ENCODE assay signal across 30 mouse cellular contexts in the genomic region with DNA sequence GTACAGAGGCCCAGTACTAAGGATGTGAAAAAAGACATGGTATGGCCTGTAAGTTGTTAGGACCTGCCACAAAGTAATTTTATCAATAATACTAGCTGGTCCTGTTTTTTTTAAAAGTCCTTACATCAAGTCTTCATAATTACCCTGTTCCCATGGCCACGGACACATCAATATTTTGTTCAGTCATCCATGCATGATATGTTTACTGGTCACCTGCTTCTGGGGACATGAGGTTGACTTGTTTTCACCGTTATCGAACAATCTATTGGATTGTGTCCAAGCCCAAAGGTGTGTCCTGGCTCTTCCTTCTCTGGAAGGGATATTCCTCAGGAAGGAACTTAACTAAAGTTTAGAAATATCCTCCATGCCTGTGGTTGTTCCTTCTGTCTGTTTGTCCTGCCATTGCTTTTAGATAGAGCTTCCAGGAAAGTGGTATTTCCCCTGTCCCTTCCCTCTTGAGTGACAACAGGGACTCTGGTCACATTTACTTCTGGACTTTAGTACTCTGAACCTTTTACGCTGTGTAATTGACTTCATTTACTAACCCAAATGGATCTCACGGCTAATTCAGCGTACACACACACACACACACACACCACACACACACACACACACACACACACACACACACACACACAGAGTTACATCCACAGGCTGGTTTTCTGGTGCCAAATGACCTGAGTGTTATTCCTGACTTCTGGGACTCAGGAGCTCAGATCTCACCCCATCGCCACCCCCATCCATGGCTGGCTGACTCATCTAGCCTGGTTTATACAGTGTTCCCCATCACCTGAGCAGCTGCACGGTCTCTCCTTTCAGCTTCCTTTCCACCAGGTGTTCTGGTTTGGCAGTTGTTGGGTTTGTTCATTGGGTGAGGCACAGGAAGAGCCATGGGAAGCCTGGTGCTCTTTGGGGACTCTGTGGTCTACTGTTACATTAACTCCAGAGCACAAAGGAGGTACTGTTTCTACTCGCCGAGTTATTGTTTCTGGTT. TPM values are rescaled to one million over a fixed set of nuclear protein-coding genes. Genes with fewer than 3 reads are reported as not detected.
DNase-seq lines count a peak whose midpoint lies in the region; ATAC-seq and TF ChIP-seq lines count a peak whose summit lies in the region.
"Had no signal": no experiment of that assay in that cellular context is flagged by ENCODE, and none has a peak within 500 bp of the region (broad histone marks: within the 10 kb centered on the region; RNA-seq: fewer than 3 reads in every experiment).

No protein-coding gene starts in this region.

- no peaks in the 10 kb centered on the region for H3K27me3 ChIP-seq in kidney, adult 2 months (replicated peaks; ENCODE audit: control insufficient read depth, insufficient read depth, low read length)
- no peaks in the 10 kb centered on the region for H3K27me3 ChIP-seq in intestine, embryonic 16.5 days (replicated peaks; ENCODE audit: control insufficient read depth, insufficient read depth, low read length)
- H3K27me3 ChIP-seq in thymus, adult 2 months (ENCODE audit: control insufficient read depth, insufficient read depth, low read length) = no peaks in the 10 kb centered on the region
- H3K27me3 ChIP-seq in midbrain, embryonic 14.5 days (ENCODE audit: control insufficient read depth, insufficient read depth, low read length) = no peaks in the 10 kb centered on the region
- H3K27me3 ChIP-seq: embryonic facial prominence, embryonic 13.5 days; hindbrain, embryonic 12.5 days; limb, embryonic 13.5 days; liver, embryonic 15.5 days; neural tube, embryonic 15.5 days had no signal

- TF ChIP-seq CTCF in kidney, adult 2 months (conservative IDR thresholded peaks at IDR 0.05; ENCODE audit: insufficient read depth, insufficient read length, low read depth, low read length) = no peak
- TF ChIP-seq CTCF in thymus, adult 2 months (IDR thresholded peaks at IDR 0.05; ENCODE audit: borderline replicate concordance, control insufficient read depth, extremely low read depth, insufficient read depth, low read length, poor library complexity) = no peak

- 58% methylated on average over 10 of the region's 10 CpGs for WGBS in kidney, adult 2 months
- 79% methylated on average over 10 of the region's 10 CpGs for WGBS in intestine, embryonic 16.5 days
- whole genome bisulfite sequencing in thymus, adult 2 months = 39% methylated on average over 10 of the region's 10 CpGs
- whole genome bisulfite sequencing in midbrain, embryonic 14.5 days = 90% methylated on average over 10 of the region's 10 CpGs

- no peaks in the 10 kb centered on the region for H3K36me3 ChIP-seq in kidney, adult 2 months (ENCODE audit: control insufficient read depth, insufficient read depth, low read length)
- H3K36me3 ChIP-seq in intestine, embryonic 16.5 days (ENCODE audit: control insufficient read depth, insufficient read depth, low read length) = no peaks in the 10 kb centered on the region
- H3K36me3 ChIP-seq in thymus, adult 2 months (ENCODE audit: control insufficient read depth, insufficient read depth, low read length) = no peaks in the 10 kb centered on the region
- no peaks in the 10 kb centered on the region for H3K36me3 ChIP-seq in midbrain, embryonic 14.5 days (ENCODE audit: control insufficient read depth, insufficient read depth, low read length)
- H3K36me3 ChIP-seq: embryonic facial prominence, embryonic 13.5 days; heart, embryonic 10.5 days; hindbrain, embryonic 12.5 days; limb, embryonic 13.5 days; liver, embryonic 15.5 days; neural tube, embryonic 15.5 days had no signal

- peak; percentile 75 for ATAC-seq in intestine, embryonic 16.5 days
- ATAC-seq in midbrain, embryonic 14.5 days (ENCODE audit: low FRiP score, low TSS enrichment) = no peak
- ATAC-seq: CD4-positive, CD25-positive, alpha-beta regulatory T cell, adult 4 months; forebrain, embryonic 13.5 days; lung, postnatal 0 days had no signal

- DNase-seq in kidney, adult 2 months = peak; percentile 29
- DNase-seq in kidney, postnatal 14 days = no peak
- peak; percentile 80 for DNase-seq in thymus, adult 2 months
- peak; percentile 76 for DNase-seq in thymus, postnatal 4 days
- DNase-seq in midbrain, embryonic 14.5 days = no peak
- DNase-seq in layer of hippocampus, postnatal 10 days (ENCODE audit: low spot score in 2 of 2) = no peak
- DNase-seq: cerebellum, adult 18-20 months; cerebellum, postnatal 14 days; gastrocnemius, adult 2 months; heart, postnatal 10 days; kidney, adult 9 months; kidney, postnatal 36 days; right cerebral cortex, adult 18-20 months; right cerebral cortex, postnatal 4 days had no signal

- H3K4me2 ChIP-seq in intestine, embryonic 16.5 days (ENCODE audit: low read depth, low read length) = no peak overlapping the region
- no peak overlapping the region for H3K4me2 ChIP-seq in midbrain, embryonic 14.5 days (ENCODE audit: low read length)
- H3K4me2 ChIP-seq: embryonic facial prominence, embryonic 13.5 days; forebrain, embryonic 13.5 days; hindbrain, embryonic 12.5 days; limb, embryonic 13.5 days; liver, embryonic 15.5 days; midbrain, embryonic 11.5 days; neural tube, embryonic 15.5 days had no signal

- H3K9ac ChIP-seq in intestine, embryonic 16.5 days (ENCODE audit: low read depth, low read length) = no peak overlapping the region
- no peak overlapping the region for H3K9ac ChIP-seq in midbrain, embryonic 14.5 days (replicated peaks; ENCODE audit: low read length)
- H3K9ac ChIP-seq: embryonic facial prominence, embryonic 13.5 days; forebrain, embryonic 13.5 days; hindbrain, embryonic 12.5 days; limb, embryonic 13.5 days; liver, embryonic 15.5 days; neural tube, embryonic 15.5 days had no signal

- no peaks in the 10 kb centered on the region for H3K4me1 ChIP-seq in kidney, adult 2 months (ENCODE audit: control insufficient read depth, insufficient read depth, low read length)
- no peaks in the 10 kb centered on the region for H3K4me1 ChIP-seq in intestine, embryonic 16.5 days (ENCODE audit: control insufficient read depth, insufficient read depth, low read length)
- H3K4me1 ChIP-seq in thymus, adult 2 months (replicated peaks; ENCODE audit: control insufficient read depth, insufficient read depth, low read length) = peaks cover 56% of the 10 kb centered on the region
- H3K4me1 ChIP-seq in midbrain, embryonic 14.5 days (ENCODE audit: control insufficient read depth, insufficient read depth, low read length) = no peaks in the 10 kb centered on the region
- H3K4me1 ChIP-seq: embryonic facial prominence, embryonic 13.5 days; forebrain, embryonic 13.5 days; heart, embryonic 10.5 days; hindbrain, embryonic 12.5 days; limb, embryonic 13.5 days; liver, embryonic 15.5 days; neural tube, embryonic 15.5 days had no signal

- H3K27ac ChIP-seq in kidney, adult 2 months (ENCODE audit: insufficient read depth, low read depth, low read length) = no peak overlapping the region
- peak overlapping the region; percentile 17; the same call in 1 of the 2 replicates for H3K27ac ChIP-seq in intestine, embryonic 16.5 days (ENCODE audit: low read length)
- peak overlapping the region; percentile 88 for H3K27ac ChIP-seq in thymus, adult 2 months (ENCODE audit: control insufficient read depth, insufficient read depth, low read length)
- H3K27ac ChIP-seq in midbrain, embryonic 14.5 days (replicated peaks; ENCODE audit: low read depth, low read length) = no peak overlapping the region
- H3K27ac ChIP-seq: embryonic facial prominence, embryonic 13.5 days; forebrain, embryonic 13.5 days; gastrocnemius, adult 2 months; heart, embryonic 10.5 days; hindbrain, embryonic 12.5 days; limb, embryonic 13.5 days; liver, embryonic 15.5 days; neural tube, embryonic 15.5 days had no signal

- no peaks in the 10 kb centered on the region for H3K9me3 ChIP-seq in intestine, embryonic 16.5 days (ENCODE audit: control insufficient read depth, low read length)
- no peaks in the 10 kb centered on the region for H3K9me3 ChIP-seq in midbrain, embryonic 14.5 days (ENCODE audit: control insufficient read depth, low read length)
- H3K9me3 ChIP-seq: embryonic facial prominence, embryonic 13.5 days; forebrain, embryonic 13.5 days; heart, embryonic 10.5 days; hindbrain, embryonic 12.5 days; limb, embryonic 13.5 days; liver, embryonic 15.5 days; neural tube, embryonic 15.5 days had no signal

- no peak overlapping the region for H3K4me3 ChIP-seq in kidney, adult 2 months (ENCODE audit: insufficient read depth, low read depth, low read length)
- no peak overlapping the region for H3K4me3 ChIP-seq in intestine, embryonic 16.5 days (ENCODE audit: low read length)
- H3K4me3 ChIP-seq in thymus, adult 2 months (ENCODE audit: control insufficient read depth, insufficient read depth, low read length) = no peak overlapping the region
- no peak overlapping the region for H3K4me3 ChIP-seq in midbrain, embryonic 14.5 days (replicated peaks; ENCODE audit: low read depth, low read length)
- H3K4me3 ChIP-seq: embryonic facial prominence, embryonic 13.5 days; forebrain, embryonic 13.5 days; gastrocnemius, adult 2 months; heart, embryonic 10.5 days; hindbrain, embryonic 12.5 days; limb, embryonic 13.5 days; liver, embryonic 15.5 days; neural tube, embryonic 15.5 days had no signal

- no peak for TF ChIP-seq POLR2A in kidney, adult 2 months (IDR thresholded peaks at IDR 0.05; ENCODE audit: low read depth, low read length)
- no peak for TF ChIP-seq POLR2A in thymus, adult 2 months (IDR thresholded peaks at IDR 0.05; ENCODE audit: control insufficient read depth, extremely low read depth, insufficient read depth, low read length, poor library complexity)

RNA-seq across cellular contexts. Expression of gene BC049352, which starts 7.1 kb away (rescaled TPM):
- polyA plus RNA-seq in kidney, adult 2 months (2012; rRNA removed) = 2.7 and 2.9 TPM in 2 replicates
- 0.15 and 0.36 TPM in 2 replicates for polyA plus RNA-seq in intestine, embryonic 16.5 days (2015; fragmentation: Nextera tagmentation; extraction: Ambion mirVana)
- 1.7 and 4.5 TPM in 2 replicates for polyA plus RNA-seq in thymus, adult 2 months (2012; rRNA removed)
- polyA plus RNA-seq in midbrain, embryonic 14.5 days (2014; fragmentation: Nextera tagmentation; extraction: Ambion mirVana) = not detected in 2 replicates
- total RNA-seq in layer of hippocampus, postnatal 10 days (2021) = under 1 TPM in 1 of 2 experiments, not detected in 1; 0.20 TPM
- total RNA-seq: ES-E14; heart, postnatal 10 days had no signal
- polyA plus RNA-seq: forebrain, embryonic 13.5 days; heart, embryonic 10.5 days; hindbrain, embryonic 12.5 days; limb, embryonic 13.5 days; midbrain, embryonic 11.5 days; neural tube, embryonic 15.5 days; stomach, embryonic 16.5 days had no signal

RNA-seq across cellular contexts. Expression of gene Tmprss4, which starts 15.0 kb away (rescaled TPM):
- 1.2 and 1.5 TPM in 2 replicates for polyA plus RNA-seq in kidney, adult 2 months (2012; rRNA removed)
- polyA plus RNA-seq in intestine, embryonic 16.5 days (2015; fragmentation: Nextera tagmentation; extraction: Ambion mirVana) = 45.2 and 46.2 TPM in 2 replicates
- 7.4 and 16.1 TPM in 2 replicates for polyA plus RNA-seq in thymus, adult 2 months (2012; rRNA removed)
- polyA plus RNA-seq in midbrain, embryonic 14.5 days (2014; fragmentation: Nextera tagmentation; extraction: Ambion mirVana) = not detected in 2 replicates
- not detected for total RNA-seq in layer of hippocampus, postnatal 10 days (2021)
- total RNA-seq: adrenal gland, adult 2 months; gastrocnemius, adult 2 months; gastrocnemius, postnatal 4 days; heart, postnatal 10 days; layer of hippocampus, adult 8-10 months had no signal
- polyA plus RNA-seq: adrenal gland, adult 2 months; CD4-positive, CD25-positive, alpha-beta regulatory T cell, adult 4 months; forebrain, embryonic 13.5 days; heart, embryonic 10.5 days; liver, embryonic 15.5 days; midbrain, embryonic 11.5 days; neural tube, embryonic 15.5 days had no signal

RNA-seq across cellular contexts. Expression of gene Scn4b, which starts 50.7 kb away (rescaled TPM):
- polyA plus RNA-seq in kidney, adult 2 months (2012; rRNA removed) = 13.3 and 13.8 TPM in 2 replicates
- polyA plus RNA-seq in intestine, embryonic 16.5 days (2015; fragmentation: Nextera tagmentation; extraction: Ambion mirVana) = 0.13 and 0.15 TPM in 2 replicates
- polyA plus RNA-seq in thymus, adult 2 months (2012; rRNA removed) = 20.5 and 26.2 TPM in 2 replicates
- 0.05 TPM in 1 of 2 replicates, not detected in the other for polyA plus RNA-seq in midbrain, embryonic 14.5 days (2014; fragmentation: Nextera tagmentation; extraction: Ambion mirVana)
- 1 to 10 TPM; 2.4 to 2.7 TPM for total RNA-seq in layer of hippocampus, postnatal 10 days (2021)

Comparison
In these comparisons a context has a peak if more than half of its experiments do, and no peak if none do; other contexts are left out.
1. DNase-seq: peak in kidney, adult 2 months (single experiment), thymus, adult 2 months (single experiment) and thymus, postnatal 4 days (single experiment); none in kidney, postnatal 14 days (single experiment), midbrain, embryonic 14.5 days (single experiment) and layer of hippocampus, postnatal 10 days (0 of 2).
2. H3K27ac ChIP-seq: peak in intestine, embryonic 16.5 days (single experiment) and thymus, adult 2 months (single experiment); none in kidney, adult 2 months (single experiment) and midbrain, embryonic 14.5 days (single experiment).
3. RNA of gene Scn4b, which starts 50.7 kb away (polyA plus RNA-seq): 20.5 to 26.2 TPM in thymus, adult 2 months and 13.3 to 13.8 TPM in kidney, adult 2 months; 0.13 to 0.15 TPM in intestine, embryonic 16.5 days and 0.05 TPM in midbrain, embryonic 14.5 days; every median in the first group is over 10 times any median in the second.